Mouse (Mus musculus) Patski (cell line): Measurements from ENCODE around the gene Frmd5. TPM values are rescaled to one million over a fixed set of nuclear protein-coding genes. Genes with fewer than 3 reads are reported as not detected.
A peak's percentile ranks its signal among the peaks of the same experiment; 100 is the strongest.

Experiments used
- ATAC-seq: fragments of 100-300 bp; one replicate; pipeline ENCODE4 v1.8.0; 2021
- CTCF ChIA-PET: fragments of 350-600 bp; sonication (Branson Sonifier 250); formaldehyde crosslinking; loops from one replicate; lab custom pipeline; 2022; ENCODE audit warnings: inconsistent platforms; lab: Charles Lee
- POLR2A ChIA-PET: fragments of 350-600 bp; sonication (Branson Sonifier 250); formaldehyde crosslinking; loops from one replicate; lab custom pipeline; 2022; ENCODE audit warnings: antibody characterized with exemption, inconsistent platforms; lab: Charles Lee
- DNase-seq: peaks from one replicate; pipeline ENCODE4 v3.0.0-alpha.2; 2011; ENCODE audit warnings: low read depth, low spot score
- H3K27me3 ChIP-seq: fragments of 371-371 bp; one replicate; pipeline ENCODE4 v1.5.1; 2021
- CTCF ChIP-seq: fragments of 100-300 bp; IDR thresholded peaks from one replicate; pipeline ENCODE4 v1.5.1; 2021
- in situ Hi-C: fragments of 300-500 bp; cut with MboI; formaldehyde crosslinking; loops from 3 replicates; pipeline ENCODE4 v1.11.1; 2018; ENCODE audit warnings: low pct_unique_long_range_greater_than_20kb, mixed read lengths
- polyA plus RNA-seq: library from polyadenylated mRNA; unstranded; gene quantifications from one replicate; pipeline ENCODE4 v1.2.3, GENCODE M21; 2021

Frmd5 gene
- polyA plus RNA-seq, 1 experiment from 2014 or later = 0.23 TPM

- CTCF ChIA-PET = interaction anchor here (1.4 to 1.5 kb wide), 2 partner anchors 11 to 15 kb away, joined by 4 read pairs; no protein-coding TSS in a partner anchor
- POLR2A ChIA-PET = no interaction called here
- TF ChIP-seq CTCF = no peak
- no peaks in the 10 kb centered on the region for H3K27me3 ChIP-seq
- DNase-seq (no peak), ATAC-seq (no peak)
- in situ Hi-C loops = no loop called here
Observed at GRCm38 (mm10) chr2:121628290-121628689, 178.6 kb downstream of the Frmd5 start.

- TF ChIP-seq CTCF = no peak
- no peaks in the 10 kb centered on the region for H3K27me3 ChIP-seq
- in situ Hi-C loops = no loop called here
- no peak for ATAC-seq
- ChIA-PET POLR2A (no interaction called here), CTCF (no interaction called here)
- DNase-seq = no peak
Observed at GRCm38 (mm10) chr2:121625901-121626300, 181.0 kb downstream of the Frmd5 start.

GRCm38 (mm10) chr2:121621262-121622163, 185.4 kb downstream of the Frmd5 start:
- in situ Hi-C loops = no loop called here
- DNase-seq (no peak), ATAC-seq (no peak)
- no peak for TF ChIP-seq CTCF
- ChIA-PET POLR2A (interaction anchor here (1.5 kb wide), 1 partner anchor 21 kb away, joined by 4 read pairs; no protein-coding TSS in a partner anchor), CTCF (interaction anchor here (0.5 to 1.6 kb wide), 2 partner anchors 33 to 199 kb away, joined by 3 read pairs; no protein-coding TSS in a partner anchor)
- H3K27me3 ChIP-seq = no peaks in the 10 kb centered on the region

DNA sequence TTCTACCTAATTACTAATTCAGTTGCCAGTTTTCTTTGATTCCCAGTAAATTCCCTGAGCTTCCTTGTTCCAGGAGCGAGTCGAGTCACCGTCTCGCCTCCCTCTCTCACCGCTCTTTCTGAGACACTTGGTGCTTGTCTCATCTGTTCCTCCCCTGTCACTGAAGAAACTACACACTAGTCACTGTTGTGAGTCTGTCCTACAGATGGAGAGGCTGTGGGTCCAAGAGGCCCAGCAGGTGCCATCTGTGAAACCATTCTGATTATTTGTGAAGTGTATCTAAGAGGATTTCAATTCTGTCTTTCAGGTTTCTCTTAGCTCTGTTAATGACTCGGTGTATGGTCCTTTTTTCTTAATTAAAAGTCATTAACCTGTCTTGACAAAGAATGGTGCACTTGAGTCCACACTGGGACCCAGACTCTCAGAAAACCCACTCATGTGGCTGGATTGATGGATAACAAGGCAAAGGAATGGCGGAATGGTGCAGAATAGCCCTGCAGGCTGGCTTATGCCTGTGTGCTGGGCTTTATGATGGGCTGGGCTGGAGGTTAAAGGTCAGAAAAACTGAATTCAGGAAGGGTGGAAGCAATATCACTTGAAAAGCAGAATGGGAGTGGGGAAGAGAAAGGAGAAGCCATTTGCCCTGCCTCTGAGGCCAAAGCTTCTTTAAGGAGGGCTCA, 186.2 kb downstream of the Frmd5 start:
- POLR2A ChIA-PET = no interaction called here
- in situ Hi-C loops = no loop called here
- ATAC-seq (no peak), DNase-seq (no peak)
- CTCF ChIA-PET = interaction anchor here (0.5 to 1.6 kb wide), 2 partner anchors 33 to 200 kb away, joined by 3 read pairs; no protein-coding TSS in a partner anchor
- TF ChIP-seq CTCF = no peak
- no peaks in the 10 kb centered on the region for H3K27me3 ChIP-seq

- CTCF ChIA-PET = no interaction called here
- DNase-seq (no peak), ATAC-seq (no peak)
- POLR2A ChIA-PET = no interaction called here
- no peak for TF ChIP-seq CTCF
- in situ Hi-C loops = no loop called here
- H3K27me3 ChIP-seq = no peaks in the 10 kb centered on the region
Observed at GRCm38 (mm10) chr2:121615199-121615559, 191.7 kb downstream of the Frmd5 start.

GRCm38 (mm10) chr2:121614483-121615198, 192.2 kb downstream of the Frmd5 start:
- in situ Hi-C loops = no loop called here
- CTCF ChIA-PET = interaction anchor here (2.9 kb wide), 1 partner anchor 12 kb away, joined by 7 read pairs; no protein-coding TSS in a partner anchor
- POLR2A ChIA-PET = no interaction called here
- ATAC-seq (no peak), DNase-seq (no peak)
- TF ChIP-seq CTCF = no peak
- no peaks in the 10 kb centered on the region for H3K27me3 ChIP-seq

DNA sequence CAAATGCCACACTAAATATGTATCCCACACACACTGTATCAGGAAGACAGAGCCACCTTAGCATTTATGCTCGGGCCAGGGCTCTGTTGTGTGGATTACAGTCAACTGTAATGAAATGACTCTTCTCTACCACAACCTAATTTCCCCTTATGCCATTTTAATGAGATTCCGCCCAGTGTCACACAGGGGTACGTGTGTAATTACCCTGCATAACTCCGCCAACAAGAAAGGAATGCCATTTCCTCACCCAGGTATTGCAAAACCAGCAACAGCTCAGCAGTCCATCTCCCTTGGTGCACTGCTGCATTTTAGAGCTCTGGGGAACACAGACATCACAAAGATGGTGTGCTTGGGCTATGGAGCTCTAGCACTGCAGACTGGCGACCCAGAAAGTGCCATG, 194.8 kb downstream of the Frmd5 start:
- peak; percentile 69 for ATAC-seq
- no peaks in the 10 kb centered on the region for H3K27me3 ChIP-seq
- CTCF ChIA-PET = interaction anchor here (1.6 to 2.9 kb wide), 2 partner anchors 10 to 12 kb away, joined by 6 to 7 read pairs; no protein-coding TSS in a partner anchor

DNA sequence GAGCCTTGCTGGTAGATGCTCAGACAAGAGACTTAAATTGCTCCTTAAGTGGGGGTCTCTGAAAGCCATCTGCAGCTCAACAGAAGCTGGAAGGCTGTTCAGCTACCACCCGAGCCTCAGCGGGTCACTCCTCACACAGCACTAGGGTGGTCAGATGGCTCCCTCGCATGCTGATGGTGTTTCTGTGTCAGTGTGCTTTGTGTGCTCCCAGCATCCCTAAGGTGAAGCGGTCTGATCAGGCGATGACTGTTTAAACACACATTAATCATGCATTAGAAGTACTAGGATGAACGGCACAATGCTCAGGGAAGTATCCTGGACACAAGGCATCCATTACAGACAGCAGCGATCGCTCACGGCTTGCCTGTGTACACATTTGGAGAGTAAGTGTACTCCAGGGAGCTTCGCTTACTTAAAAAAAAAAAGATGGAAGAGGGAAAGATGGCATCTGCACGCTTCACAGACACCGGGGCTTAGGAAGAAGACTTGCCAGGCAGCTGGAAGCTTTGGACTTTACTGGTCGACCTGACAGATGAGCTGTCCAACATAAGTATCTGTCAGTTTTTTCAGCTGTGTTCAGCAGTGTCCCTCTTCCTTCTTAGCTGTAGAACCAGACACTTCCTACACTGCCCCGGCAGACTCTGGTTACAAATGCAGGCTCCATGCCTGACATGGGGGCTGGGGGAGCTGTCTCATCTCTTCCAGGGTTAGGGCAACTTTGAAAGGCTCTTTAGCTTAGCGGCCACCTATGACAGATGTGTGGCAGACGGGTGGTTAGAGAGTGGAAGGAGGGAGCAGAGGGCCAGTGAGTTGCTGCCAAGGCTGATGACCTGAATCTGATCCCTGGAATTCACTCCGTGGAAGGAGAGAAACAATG, 196.6 kb downstream of the Frmd5 start:
- POLR2A ChIA-PET = no interaction called here
- in situ Hi-C loops = no loop called here
- no peaks in the 10 kb centered on the region for H3K27me3 ChIP-seq
- no peak for TF ChIP-seq CTCF
- CTCF ChIA-PET = interaction anchor here (0.7 to 1.9 kb wide), 3 partner anchors 10 to 22 kb away, joined by 3 to 8 read pairs (median 3); no protein-coding TSS in a partner anchor
- ATAC-seq (no peak), DNase-seq (no peak)

More for the DNA sequence above, 194.8 kb downstream of the Frmd5 start:
- in situ Hi-C loops = no loop called here
- DNase-seq = no peak
- POLR2A ChIA-PET = no interaction called here
- TF ChIP-seq CTCF = no peak

GRCm38 (mm10) chr2:121609141-121609724, 197.7 kb downstream of the Frmd5 start:
- ChIA-PET CTCF (interaction anchor here (1.9 kb wide), 1 partner anchor 9 kb away, joined by 8 read pairs; no protein-coding TSS in a partner anchor), POLR2A (no interaction called here)
- ATAC-seq (no peak), DNase-seq (no peak)
- H3K27me3 ChIP-seq = no peaks in the 10 kb centered on the region
- TF ChIP-seq CTCF = no peak
- in situ Hi-C loops = no loop called here
